Mouse (Mus musculus): ENCODE data around the gene Setd1b.

- TF ChIP-seq CTCF (IDR thresholded peaks at IDR 0.05; ENCODE audit: extremely low read depth, insufficient read length, insufficient replicate concordance, low read depth, low read length) (no peak), POLR2A (IDR thresholded peaks at IDR 0.05; ENCODE audit: low read depth, low read length) (no peak)
Observed at GRCm38 (mm10) chr5:123166437-123166836, 24.4 kb downstream of the Setd1b start.
